Mouse (Mus musculus) liver, adult 2 months (tissue): ENCODE data around the gene Ovca2.

ENCODE experiments used
- CTCF ChIP-seq: fragments of 200-500 bp; IDR thresholded peaks from 2 replicates; pipeline ENCODE4 v1.5.1; 2011; ENCODE audit warnings: low read depth, low read length, control low read depth
- POLR2A ChIP-seq: fragments of 200-500 bp; IDR thresholded peaks from 2 replicates; pipeline ENCODE4 v1.6.1; 2011; ENCODE audit warnings: low read length, control low read depth; ENCODE audit not compliant: insufficient read depth; ENCODE audit errors: extremely low read depth

DNA sequence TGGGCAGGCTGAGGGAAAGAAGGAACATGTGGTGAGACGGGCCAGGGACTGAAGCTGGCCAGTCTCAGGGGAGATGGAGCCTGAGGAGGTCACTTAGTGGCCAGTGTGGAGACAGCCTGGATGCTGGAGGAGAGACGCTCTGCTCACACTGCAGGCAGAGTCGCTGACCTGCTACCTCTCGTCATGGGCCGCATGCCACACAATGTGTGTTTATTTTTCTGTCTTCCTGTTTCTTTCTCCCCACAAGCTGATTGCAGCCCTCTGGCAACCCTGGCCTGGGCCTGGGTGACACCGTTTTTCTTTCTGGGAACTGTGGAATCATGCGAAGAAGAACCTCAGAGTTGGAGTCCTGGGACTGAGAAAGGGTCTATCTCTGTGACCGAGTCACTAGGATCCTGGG is 23.1 kb upstream of the Ovca2 start:
- TF ChIP-seq POLR2A (no peak), CTCF (no peak)
